Mouse (Mus musculus) left cerebral cortex, adult 11 months (tissue): ENCODE data around the gene Abce1.
"Not testable (repeated sequence)": the region's sequence is repeated elsewhere in the genome, so short reads cannot be mapped to it uniquely, and the experiment has no call there.

ENCODE experiments used
- DNase-seq: peaks from one replicate; pipeline ENCODE4 v3.0.0; 2022; ENCODE audit warnings: low spot score

Abce1 gene

DNA sequence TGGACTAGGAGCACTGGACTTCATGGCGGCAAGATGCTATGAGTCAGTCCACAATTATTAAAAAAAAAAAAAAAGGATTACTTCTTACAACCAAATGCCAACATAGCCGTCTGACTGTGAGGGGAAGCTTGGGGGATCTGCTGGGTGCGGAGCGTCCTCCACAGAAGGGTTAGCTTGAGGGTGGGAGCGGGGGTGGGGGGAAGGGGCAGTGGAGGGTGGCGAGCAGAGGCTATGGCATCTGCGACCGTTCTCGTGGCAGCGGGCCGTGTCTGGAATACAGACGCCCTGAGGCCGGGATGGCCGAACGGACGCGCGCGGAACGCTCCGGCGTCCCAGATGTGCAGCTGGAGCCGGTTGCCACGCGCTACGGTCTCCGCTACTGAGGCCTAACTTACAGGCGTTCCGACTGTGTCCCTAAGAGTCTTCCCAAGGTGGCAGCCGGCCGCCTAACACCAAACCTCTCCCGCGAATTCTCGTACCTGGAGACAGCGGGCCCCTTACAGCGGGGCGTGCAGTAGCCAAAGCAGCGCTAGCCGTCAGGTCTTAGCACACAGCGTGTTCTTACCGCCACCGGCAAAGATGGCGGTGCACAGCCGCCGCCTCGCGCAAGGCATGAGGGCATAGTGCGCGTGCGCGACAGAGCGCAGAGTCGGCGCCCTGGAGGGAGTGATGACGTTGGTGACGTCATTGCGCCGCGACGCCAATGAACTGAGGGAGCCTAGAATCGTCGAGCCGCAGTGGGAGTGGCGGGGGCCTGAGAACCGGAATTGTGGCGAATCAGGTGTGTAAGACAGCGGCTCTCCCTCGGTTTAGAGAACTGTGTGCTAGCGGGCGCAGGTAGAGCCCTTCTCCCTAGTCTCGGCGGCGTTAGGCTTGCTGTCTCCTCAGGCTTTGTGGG lies at the start of gene Abce1, which contains the start of gene Anapc10:
TSS of gene Abce1 (minus strand) at position 677 of the 898 bp plus-strand sequence.
TSS of gene Anapc10 (plus strand) at position 757 of the 898 bp plus-strand sequence.
- peak; percentile 95 for DNase-seq

DNA sequence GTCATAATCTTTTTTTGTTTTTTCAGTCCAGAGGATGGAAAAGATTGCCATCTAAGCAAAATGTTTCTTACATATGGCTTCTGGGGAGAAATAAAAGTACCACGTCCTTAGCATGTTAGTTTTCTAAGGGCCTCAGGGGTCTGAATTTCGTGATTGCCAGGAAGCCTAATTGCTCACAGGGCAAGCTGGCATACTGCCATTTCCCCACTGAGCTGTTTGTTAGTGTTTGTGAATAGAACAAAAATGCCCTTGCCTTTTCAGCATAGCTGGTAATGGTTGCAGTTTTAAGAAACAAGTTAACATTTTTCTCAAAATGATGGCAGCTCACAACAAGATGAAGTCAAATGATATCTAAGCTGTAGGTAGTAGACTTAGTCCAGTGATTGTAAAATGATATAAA lies 38.8 kb upstream of the Abce1 start:
- no peak for DNase-seq

DNA sequence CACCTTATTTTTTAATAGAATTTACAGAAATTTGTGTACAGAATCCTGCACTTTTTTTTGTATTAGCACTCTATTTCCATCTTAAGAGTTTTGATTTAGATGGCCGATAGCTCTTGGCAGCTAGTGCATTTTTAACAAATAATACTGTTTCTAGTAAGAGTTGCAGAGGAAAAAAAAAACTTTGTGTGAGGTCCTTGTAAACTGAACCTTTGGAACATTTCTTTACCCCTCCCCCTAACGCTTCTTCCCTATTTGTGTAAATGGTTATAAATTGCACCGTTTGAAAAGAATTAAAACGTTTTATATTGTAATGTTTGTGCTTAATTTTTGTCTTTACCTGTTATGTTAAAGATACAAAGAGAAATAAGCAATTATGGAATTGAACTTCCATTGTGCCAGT lies 37.1 kb upstream of the Abce1 start:
- DNase-seq = no peak

DNA sequence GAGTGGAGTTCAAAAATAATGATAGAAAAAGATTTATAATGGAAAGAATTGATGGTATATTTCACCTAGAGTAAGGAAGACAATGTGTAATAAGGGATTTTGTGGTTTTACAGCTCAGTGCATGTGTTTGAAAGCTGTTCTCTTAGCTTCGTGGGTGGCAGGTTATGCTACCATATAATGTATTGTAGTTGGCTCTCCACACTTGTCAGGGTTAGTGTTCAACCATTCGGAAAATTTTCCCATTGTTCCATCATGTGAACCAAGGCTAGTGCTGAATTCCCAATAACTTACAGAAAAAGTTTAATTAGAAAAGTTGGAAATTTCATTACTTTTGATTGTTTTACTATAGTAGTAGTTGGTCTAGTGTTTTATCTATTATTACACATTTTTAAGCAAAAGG lies 36.6 kb upstream of the Abce1 start:
- DNase-seq = no peak

DNA sequence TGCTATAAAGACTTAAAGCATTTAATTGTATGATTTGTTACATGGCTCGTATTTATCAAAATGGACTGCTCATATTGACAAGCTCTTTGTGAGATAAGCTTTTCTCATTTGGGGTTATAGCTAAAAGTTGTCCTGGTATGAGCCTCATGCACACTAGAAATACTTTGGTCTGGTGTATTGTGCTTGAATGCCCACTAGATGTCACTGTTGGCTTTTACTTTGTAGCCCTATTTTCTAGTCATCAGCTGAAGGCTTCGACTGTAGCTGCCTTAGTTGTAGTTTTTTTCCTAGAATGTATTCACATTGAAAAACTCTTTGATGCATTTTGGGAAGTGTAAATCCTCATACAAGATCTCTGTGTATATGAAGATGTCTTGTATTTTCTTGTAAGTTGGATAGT lies 22.8 kb upstream of the Abce1 start:
- DNase-seq = peak; percentile 19

DNA sequence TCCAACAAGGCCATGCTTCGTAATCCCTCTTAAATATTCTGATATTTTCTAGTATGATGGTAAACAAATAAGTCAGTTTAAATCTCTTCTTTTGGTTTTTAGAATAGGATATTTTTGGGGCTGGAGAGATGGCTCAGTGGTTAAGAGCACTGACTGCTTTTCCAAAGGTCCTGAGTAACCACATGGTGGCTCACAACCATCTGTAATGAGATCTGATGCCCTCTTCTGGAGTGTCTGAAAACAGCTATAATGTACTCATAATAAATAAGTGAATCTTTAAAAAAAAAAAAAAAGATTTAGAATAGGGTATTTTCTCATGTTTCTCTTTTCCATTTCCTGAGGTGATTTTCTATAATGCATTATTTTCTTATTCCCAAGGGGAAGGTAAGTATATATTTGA lies 16.4 kb upstream of the Abce1 start:
- DNase-seq = no peak

DNA sequence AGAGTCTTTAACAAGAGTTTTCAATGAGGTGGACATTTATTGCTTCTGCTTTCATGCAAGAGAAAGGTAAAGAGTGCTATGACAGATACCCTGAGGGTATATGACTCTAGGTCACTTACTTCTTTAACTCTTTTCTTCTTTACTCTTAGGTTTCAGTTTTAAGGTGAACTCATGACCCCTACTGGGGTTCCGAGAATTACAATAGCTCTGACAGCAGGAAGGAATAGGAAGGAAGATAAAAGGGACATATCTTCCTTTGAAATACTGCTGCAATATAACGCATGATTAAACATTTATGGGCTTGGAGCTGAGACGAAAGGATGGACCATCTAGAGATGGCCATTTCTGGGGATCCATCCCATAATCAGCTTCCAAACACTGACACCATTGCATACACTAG lies 13.0 kb upstream of the Abce1 start:
- no peak for DNase-seq

DNA sequence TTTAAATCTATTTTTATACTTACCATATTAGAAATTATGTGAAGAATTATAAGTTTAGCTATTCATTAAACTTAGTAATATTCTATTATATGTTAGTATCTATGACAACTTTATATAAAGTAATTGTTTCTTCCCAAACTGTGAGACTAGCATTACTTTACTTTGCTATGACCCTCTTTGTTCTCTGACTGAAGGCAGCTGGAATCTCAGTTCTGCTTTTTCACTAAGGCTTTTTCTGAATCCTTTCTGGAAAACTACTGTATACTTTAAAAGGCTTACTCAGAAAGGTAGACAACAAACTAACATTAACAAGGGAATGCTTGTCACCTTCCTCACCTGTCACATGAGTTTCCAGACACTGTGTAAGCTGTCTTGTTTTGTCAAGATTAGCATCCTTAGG lies 11.8 kb upstream of the Abce1 start:
- no peak for DNase-seq

DNA sequence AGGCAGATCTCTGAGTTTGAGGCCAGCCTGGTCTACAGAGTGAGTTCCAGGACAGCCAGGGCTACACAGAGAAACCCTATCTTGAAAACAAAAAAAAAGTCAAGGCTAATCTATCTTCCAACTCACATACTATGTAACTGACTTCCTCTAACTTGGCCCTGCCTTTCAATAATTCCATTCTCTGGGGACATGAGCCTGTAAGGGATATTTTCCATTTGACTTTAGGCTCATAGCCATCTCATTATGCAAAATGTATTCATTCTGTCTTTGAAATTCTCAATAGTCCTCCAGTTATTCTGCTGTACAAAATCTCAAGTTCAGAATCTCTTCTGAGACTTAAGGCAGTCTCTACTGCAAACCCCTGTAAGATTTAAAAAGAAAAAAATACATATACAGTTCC lies 10.0 kb upstream of the Abce1 start:
- DNase-seq = no peak

DNA sequence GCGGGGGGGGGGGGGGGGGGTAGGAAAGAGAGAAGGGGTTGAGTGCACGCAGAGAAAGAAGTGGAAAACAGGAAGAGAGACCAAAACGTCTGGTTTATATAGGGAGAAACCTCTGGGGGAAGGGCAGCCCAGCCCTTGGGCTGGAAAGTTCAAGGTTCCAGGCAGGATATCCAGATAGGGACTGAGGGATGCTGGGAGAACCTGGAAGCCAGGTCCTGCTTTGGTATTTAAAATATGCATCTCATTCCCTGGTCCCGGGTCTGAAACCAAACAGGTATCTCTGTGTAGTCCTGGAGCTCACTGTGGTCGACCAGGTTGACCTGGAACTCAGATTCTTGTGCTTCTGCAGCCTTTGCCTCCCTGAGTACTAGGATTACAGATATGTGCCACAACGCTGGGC lies 1.1 kb upstream of the Abce1 start:
- DNase-seq = no peak

DNA sequence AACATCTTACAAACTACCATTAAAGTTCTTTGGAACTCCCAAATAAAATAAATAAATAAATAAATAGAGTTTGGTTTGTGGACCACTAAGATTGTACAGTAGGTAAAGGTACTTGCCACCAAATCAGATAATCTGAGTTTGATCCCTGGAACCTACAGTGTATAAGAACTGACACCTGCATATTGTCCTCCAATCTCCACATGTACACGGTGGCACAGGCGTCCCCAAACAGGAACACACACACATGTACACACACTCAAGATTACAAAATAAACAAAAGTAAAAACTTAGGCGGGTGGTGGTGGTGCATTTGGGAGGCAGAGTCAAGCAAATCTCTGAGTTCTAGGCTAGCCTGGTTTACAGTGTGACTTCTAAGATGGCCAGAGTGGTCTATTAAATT lies 4.9 kb downstream of the Abce1 start:
- DNase-seq = no peak

DNA sequence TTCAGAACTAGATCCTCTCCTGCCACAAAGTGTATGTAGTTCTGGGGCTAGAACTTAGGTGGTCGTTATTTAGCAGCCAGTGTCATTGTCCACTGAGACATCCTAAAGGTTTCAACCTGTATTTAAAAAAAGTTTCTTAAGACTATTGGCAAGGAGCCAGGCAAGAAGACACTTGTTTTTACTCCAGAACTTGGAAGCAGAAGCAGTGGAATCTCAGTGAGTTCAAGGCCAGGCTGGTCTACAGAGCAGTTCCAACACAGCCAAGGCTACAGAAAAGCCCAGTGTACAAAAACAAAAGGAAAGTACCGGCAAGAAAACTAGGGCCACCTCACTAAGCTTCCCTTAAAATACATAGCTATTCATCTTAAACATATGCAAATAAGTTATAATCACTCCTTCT lies 19.0 kb downstream of the Abce1 start:
- no peak for DNase-seq

DNA sequence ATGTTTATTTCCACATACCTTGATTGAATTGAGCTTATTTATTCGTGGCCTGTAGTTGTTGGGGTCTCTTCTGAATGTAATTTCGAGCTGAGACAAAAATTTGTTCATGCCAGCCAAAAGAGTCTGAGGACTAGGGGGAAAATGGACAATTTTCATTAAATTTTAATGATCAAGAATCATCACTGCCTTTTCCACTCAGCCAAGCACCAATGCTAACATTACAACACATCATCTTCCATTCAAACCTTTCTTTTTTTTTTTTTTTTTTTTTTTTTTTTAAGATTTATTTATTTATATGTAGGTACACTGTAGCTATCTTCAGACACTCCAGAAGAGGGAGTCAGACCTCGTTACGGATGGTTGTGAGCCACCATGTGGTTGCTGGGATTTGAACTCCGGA lies 25.6 kb downstream of the Abce1 start:
- DNase-seq = not testable (repeated sequence)

DNA sequence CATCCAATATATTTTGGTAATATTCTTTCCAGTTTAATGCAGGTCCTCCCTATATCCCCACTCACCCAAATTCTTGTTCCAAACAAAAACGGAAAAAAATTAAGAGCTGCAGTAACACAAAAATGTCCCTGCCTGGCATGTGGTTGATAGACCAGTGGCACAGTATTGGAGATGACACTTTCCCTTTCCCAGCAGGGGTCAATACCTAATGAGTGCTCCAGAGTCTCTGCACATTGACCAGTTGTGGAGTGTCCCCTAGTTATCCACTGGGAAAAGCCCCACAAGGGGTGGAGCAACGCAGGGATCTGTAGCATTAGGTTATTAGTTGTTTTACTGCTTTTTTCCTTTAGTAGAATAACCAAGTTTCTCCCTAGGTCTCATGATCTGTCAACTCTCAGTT lies 30.6 kb downstream of the Abce1 start:
- no peak for DNase-seq

DNA sequence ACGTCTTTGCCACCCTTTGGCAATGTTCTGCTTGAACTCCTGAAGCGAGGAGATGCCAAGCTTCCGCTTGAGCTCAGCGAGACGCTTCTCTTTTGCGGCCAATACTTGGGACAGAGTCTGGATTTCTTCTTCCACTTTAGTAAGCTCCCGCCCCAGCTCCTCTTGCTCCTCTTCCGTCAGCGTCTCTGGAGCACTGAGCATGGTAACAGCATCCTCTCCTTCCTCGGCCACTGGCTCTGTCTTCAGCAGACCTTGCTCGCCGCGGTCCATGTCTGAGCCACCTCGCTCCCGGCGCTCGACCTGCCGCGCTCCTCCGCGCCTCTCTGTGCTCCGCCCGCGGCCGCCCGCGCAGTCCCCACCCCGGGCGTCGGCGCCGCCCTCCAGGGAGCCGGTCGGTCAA lies 31.0 kb downstream of the Abce1 start:
- DNase-seq = no peak

DNA sequence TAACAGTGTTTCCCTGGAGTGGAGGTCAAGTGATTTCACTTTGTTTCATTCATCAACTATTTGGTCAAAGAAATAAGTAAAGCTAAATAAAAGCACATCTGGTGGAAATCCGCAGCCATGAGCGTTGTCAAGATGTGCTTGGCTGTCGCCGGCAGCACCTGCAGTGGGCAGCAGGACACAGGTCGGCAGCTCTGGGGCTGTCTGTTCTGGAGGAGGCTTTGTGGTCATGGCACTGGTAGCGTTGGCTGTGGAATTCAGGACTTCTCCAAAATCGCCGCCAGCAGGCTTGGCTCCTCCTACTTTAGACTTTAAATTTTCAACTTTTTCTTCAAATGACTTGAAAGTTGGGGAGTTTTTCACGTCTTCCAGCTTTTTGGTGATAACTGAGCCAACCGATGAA lies 31.5 kb downstream of the Abce1 start:
- DNase-seq = not testable (repeated sequence)

DNA sequence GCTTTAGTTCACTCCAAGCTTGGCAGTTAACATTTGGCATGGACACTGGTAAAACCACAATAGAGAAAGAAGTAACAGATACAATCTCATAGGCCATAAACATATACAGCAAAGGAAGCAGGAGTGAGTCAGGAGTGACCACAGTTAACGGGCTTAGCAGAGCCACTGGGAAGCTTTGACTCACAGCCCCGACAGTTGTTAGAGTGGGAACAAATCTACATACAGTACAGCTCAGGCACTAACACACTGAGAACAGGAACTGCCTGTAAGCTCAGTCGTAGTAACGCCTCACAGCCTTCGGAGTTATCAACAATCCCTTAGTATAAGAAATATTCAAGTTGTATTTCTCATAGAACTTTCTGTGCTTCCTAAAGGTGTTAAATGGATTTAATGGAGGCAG lies 32.5 kb downstream of the Abce1 start:
- DNase-seq = no peak

DNA sequence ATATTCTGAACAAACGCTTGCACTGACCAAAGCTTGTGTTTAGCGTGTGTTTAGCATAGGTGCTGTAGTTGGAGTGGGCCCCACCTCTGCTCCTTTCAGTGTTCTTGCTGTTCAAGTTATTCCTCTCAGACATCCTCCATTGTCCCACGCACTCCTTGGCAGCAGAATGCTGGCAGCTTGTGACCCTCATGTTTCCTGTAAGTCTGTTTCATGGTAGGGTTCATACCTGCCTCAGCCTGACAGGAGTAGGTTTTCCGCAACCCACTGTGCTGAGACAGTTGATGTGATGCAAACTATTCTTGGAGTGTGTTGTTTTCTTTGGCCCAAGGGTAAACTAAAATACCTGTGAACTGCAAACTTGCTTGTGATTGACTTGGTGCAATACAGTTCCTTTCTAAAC lies 35.1 kb downstream of the Abce1 start:
- no peak for DNase-seq

DNA sequence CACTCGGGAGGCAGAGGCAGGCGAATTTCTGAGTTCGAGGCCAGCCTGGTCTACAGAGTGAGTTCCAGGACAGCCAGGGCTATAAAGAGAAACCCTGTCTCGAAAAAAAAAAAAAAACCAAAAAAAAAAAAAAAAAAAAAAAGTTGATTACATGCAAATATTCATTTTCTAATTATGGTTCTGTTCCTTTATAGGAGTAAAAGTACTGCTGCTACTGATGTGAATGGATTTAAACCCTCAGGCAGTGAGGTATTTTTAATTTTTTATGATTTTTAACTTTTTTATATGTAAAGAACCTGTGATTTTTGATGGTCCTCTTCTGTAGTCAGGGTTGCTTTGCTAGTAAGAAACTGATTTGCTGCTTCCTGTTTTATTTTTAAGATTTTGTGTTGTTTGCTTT lies 52.8 kb downstream of the Abce1 start:
- not testable (repeated sequence) for DNase-seq

DNA sequence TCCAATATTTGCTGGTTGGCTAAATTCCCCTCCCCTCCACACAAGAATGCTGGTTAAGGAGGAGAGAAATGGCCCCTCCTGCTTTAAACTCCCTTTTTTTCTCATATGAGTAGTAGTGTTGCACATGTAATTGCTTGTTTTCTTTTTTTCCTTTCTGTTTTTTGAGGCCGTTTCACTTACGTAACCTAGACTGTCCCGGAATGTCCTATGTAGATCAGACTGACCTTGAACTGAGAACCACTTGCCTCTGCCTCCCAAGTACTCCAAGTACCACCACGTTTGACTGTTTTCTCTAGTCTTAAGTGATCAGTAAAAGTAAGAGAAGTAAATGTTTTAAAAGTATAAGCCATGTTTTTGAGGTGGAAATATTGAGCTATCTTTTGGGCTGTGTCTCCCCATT lies 57.8 kb downstream of the Abce1 start:
- DNase-seq = no peak

DNA sequence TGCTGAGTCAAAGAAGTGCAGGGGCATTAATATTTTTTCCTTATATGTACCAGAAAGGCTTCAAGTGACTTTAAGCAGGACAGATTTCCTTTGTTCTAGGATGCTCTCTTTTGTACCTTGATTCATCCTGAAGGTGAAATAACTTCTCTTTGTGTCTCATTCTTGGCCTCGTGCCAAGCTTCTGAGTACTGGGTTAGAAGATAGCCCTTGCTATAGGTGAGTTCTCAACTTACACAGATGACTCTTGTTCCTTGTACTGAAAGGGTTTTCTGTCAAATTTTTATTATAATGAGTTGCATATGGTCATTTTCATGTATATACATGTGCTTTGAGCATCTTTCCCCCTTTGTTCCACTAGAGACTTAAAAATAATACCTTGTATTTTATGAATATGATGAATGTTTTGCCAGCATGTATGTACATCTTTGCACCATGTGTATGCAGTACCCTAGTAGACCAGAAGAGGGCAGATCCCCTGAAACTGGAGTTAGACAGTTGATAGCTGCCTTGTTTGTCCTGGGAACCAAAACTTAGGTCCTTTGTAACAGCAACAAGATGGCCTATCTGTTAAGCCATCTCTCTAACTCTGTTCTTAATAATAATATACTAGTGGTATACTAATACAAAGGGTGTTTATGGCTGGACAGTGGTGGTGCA lies 61.3 kb downstream of the Abce1 start:
- no peak for DNase-seq

DNA sequence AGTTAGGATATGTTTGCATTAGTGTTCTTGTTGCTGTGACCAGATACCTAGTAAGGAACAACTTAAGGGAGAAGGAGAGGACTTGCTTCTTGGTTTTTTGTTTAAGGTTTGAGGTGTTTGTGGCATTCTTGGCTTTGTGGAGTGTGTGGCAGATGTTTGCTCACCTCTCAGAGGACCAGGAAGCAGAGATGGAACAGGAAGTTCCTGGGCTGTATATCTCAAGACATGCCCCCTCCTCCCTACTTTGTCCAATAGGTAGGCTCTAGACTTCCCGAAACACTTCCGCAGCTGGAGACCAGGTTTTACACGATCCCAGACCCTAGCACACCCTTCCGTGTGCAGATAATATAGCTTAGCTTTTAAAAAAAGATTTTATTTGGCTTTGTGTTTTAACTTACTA lies 62.0 kb downstream of the Abce1 start:
- DNase-seq = no peak

DNA sequence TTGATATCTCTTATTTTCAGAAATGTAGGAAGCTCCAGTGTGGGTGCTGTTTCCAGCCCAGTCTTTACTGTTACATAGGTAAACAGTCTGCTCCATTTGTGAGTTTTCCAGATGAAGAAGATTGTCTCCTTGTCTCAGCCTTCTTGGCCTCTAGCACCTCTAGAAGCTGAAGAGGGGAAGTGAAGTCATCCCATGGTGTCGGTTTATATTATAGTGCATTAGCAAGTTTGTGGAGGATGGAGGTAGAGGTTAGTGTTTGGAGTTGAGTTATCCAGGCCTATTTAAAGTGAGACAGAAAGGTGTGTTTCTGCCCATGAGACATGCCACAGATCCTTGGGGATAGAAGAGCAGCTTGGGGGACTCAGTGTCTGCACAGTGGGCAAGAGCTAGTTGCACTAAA lies 70.4 kb downstream of the Abce1 start:
- no peak for DNase-seq
